Mouse (Mus musculus) G1E (cell line): ENCODE measurements at regions not wholly inside any gene's neighbourhood (a gene's known extent, or its start where the extent isn't known, plus 50 kb on each side); places are given as distances from the start of the nearest gene placed in this dataset.
A peak's percentile ranks its signal among the peaks of the same experiment; 100 is the strongest.

ENCODE experiments used
- ATAC-seq: 2 replicates; pipeline ENCODE4 v1.8.0; 2016; ENCODE audit warnings: mild to moderate bottlenecking; ENCODE audit not compliant: insufficient number of reproducible peaks, poor library complexity, low FRiP score, severe bottlenecking; ENCODE audit errors: extremely low read depth
- DNase-seq: peaks from one replicate; pipeline ENCODE4 v3.0.0; 2012; ENCODE audit warnings: low spot score
- H3K27me3 ChIP-seq: 2 replicates; pipeline ENCODE4 v1.6.1; 2012; ENCODE audit warnings: mild to moderate bottlenecking, low read length, inconsistent platforms; ENCODE audit not compliant: insufficient read depth
- H3K36me3 ChIP-seq: replicated peaks from 2 replicates; pipeline ENCODE3; 2012; ENCODE audit warnings: mild to moderate bottlenecking, inconsistent platforms
- H3K4me1 ChIP-seq: 2 replicates; pipeline ENCODE4 v1.6.1; 2012; ENCODE audit warnings: low read depth, low read length, inconsistent platforms, mixed read lengths; ENCODE audit not compliant: insufficient read depth
- H3K4me3 ChIP-seq: 2 replicates; pipeline ENCODE4 v1.5.1; 2012; ENCODE audit warnings: low read depth, mild to moderate bottlenecking, inconsistent platforms, low read length, moderate library complexity, mixed read lengths
- H3K9me3 ChIP-seq: replicated peaks from 2 replicates; pipeline ENCODE4 v1.6.1; 2012; ENCODE audit warnings: inconsistent platforms
- CTCF ChIP-seq: IDR thresholded peaks from 2 replicates; pipeline ENCODE4 v1.5.1; 2012; ENCODE audit warnings: low read depth, low read length, inconsistent platforms, mixed read lengths
- GATA1 ChIP-seq: IDR thresholded peaks from 2 replicates; pipeline ENCODE4 v1.6.1; 2012; ENCODE audit warnings: borderline replicate concordance, low read length, inconsistent platforms, mixed read lengths
- GATA2 ChIP-seq: IDR thresholded peaks from 2 replicates; pipeline ENCODE4 v1.6.1; 2012; ENCODE audit warnings: low read depth, low read length, inconsistent platforms, borderline replicate concordance
- POLR2AphosphoS5 ChIP-seq: IDR thresholded peaks from 2 replicates; pipeline ENCODE4 v1.6.1; 2012; ENCODE audit warnings: low read depth, low read length, inconsistent platforms; ENCODE audit not compliant: insufficient replicate concordance
- TAL1 ChIP-seq: conservative IDR thresholded peaks from 2 replicates; pipeline ENCODE4 v1.6.1; 2012; ENCODE audit warnings: low read depth, low read length, inconsistent platforms, mixed read lengths

GRCm38 (mm10) chr2:114301746-114302145 lies 100.5 kb upstream of the Zfp770 start:
- H3K4me1 ChIP-seq, result no peaks in the 10 kb centered on the region
- TF ChIP-seq POLR2AphosphoS5 (no peak), CTCF (no peak)

GRCm38 (mm10) chr2:114295110-114295509 lies 93.8 kb upstream of the Zfp770 start:
- Histone ChIP-seq H3K27me3 (no peaks in the 10 kb centered on the region), H3K9me3 (no peaks in the 10 kb centered on the region), H3K36me3 (no peaks in the 10 kb centered on the region), H3K4me1 (no peaks in the 10 kb centered on the region), H3K4me3 (no peak overlapping the region)
- ATAC-seq (no peak), DNase-seq (no peak)
- no peak for TF ChIP-seq CTCF
- no peak for TF ChIP-seq POLR2AphosphoS5
- TF ChIP-seq GATA1, result no peak
- no peak for TF ChIP-seq TAL1
- TF ChIP-seq GATA2, result no peak

More at GRCm38 (mm10) chr2:114301746-114302145, 100.5 kb upstream of the Zfp770 start:
- Histone ChIP-seq H3K4me3 (no peak overlapping the region), H3K9me3 (no peaks in the 10 kb centered on the region), H3K27me3 (no peaks in the 10 kb centered on the region), H3K36me3 (no peaks in the 10 kb centered on the region)
- no peak for DNase-seq
- no peak for ATAC-seq

- Histone ChIP-seq H3K27me3 (no peaks in the 10 kb centered on the region), H3K36me3 (no peaks in the 10 kb centered on the region), H3K4me3 (no peak overlapping the region), H3K9me3 (no peaks in the 10 kb centered on the region), H3K4me1 (no peaks in the 10 kb centered on the region)
- TF ChIP-seq CTCF (no peak), POLR2AphosphoS5 (no peak), TAL1 (no peak), GATA1 (no peak), GATA2 (no peak)
- ATAC-seq, result no peak
- DNase-seq, result no peak
Measured at GRCm38 (mm10) chr2:114291387-114291786, 90.1 kb upstream of the Zfp770 start.

- Histone ChIP-seq H3K27me3 (0 out of 2 replicates have a peak, but pooled peaks cover 2% of the 10 kb centered on the region), H3K9me3 (no peaks in the 10 kb centered on the region), H3K36me3 (no peaks in the 10 kb centered on the region), H3K4me1 (no peaks in the 10 kb centered on the region), H3K4me3 (no peak overlapping the region)
- no peak for DNase-seq
- no peak for ATAC-seq
- TF ChIP-seq GATA1 (no peak), POLR2AphosphoS5 (no peak), CTCF (no peak)
Measured at GRCm38 (mm10) chr2:114275536-114275935, 74.3 kb upstream of the Zfp770 start.

- no peaks in the 10 kb centered on the region for H3K4me1 ChIP-seq
- H3K36me3 ChIP-seq, result no peaks in the 10 kb centered on the region
- no peak overlapping the region for H3K4me3 ChIP-seq
- peak; percentile 33; the same call in 1 of the 2 replicates for TF ChIP-seq CTCF
- no peak for TF ChIP-seq GATA2
- H3K27me3 ChIP-seq, result no peaks in the 10 kb centered on the region
- ATAC-seq, result peak; percentile 57; the same call in 1 of the 2 replicates
- peak; percentile 13 for DNase-seq
- H3K9me3 ChIP-seq, result no peaks in the 10 kb centered on the region
Measured at GRCm38 (mm10) chr2:114260397-114261071, 59.3 kb upstream of the Zfp770 start.

GRCm38 (mm10) chr2:114259539-114259938 lies 58.3 kb upstream of the Zfp770 start:
- DNase-seq (no peak), ATAC-seq (no peak)
- TF ChIP-seq GATA1 (no peak), POLR2AphosphoS5 (no peak), CTCF (no peak), GATA2 (no peak), TAL1 (no peak)
- no peaks in the 10 kb centered on the region for H3K27me3 ChIP-seq
- H3K4me1 ChIP-seq, result no peaks in the 10 kb centered on the region
- no peak overlapping the region for H3K4me3 ChIP-seq
- no peaks in the 10 kb centered on the region for H3K36me3 ChIP-seq
- H3K9me3 ChIP-seq, result no peaks in the 10 kb centered on the region
